Mouse (Mus musculus) liver, postnatal 0 days (tissue): ENCODE measurements around the gene Omt2a. TPM values are rescaled to one million over a fixed set of nuclear protein-coding genes. Genes with fewer than 3 reads are reported as not detected.

Experiments used
- ATAC-seq: fragments of 200-750 bp; cut with Nextera tagmentation; 2 replicates; pipeline ENCODE4 v1.8.0; 2017; ENCODE audit warnings: mild to moderate bottlenecking, moderate library complexity
- DNase-seq: peaks from one replicate; pipeline ENCODE4 v3.0.0-alpha.2; 2016
- H3K27ac ChIP-seq: fragments of 300-500 bp; sonication (generic); 2 replicates; pipeline ENCODE4 v1.5.1; 2014; ENCODE audit warnings: antibody characterized with exemption, moderate library complexity, mild to moderate bottlenecking, low read depth
- H3K27me3 ChIP-seq: fragments of 300-500 bp; sonication (generic); 2 replicates; pipeline ENCODE4 v1.6.1; 2014; ENCODE audit warnings: low read length, control low read depth, mixed read lengths; ENCODE audit not compliant: insufficient read depth
- H3K36me3 ChIP-seq: fragments of 300-500 bp; sonication (generic); replicated peaks from 2 replicates; pipeline ENCODE4 v1.6.1; 2014; ENCODE audit warnings: mild to moderate bottlenecking, control low read depth, low read length, moderate library complexity, mixed read lengths; ENCODE audit not compliant: insufficient read depth
- H3K4me1 ChIP-seq: fragments of 300-500 bp; sonication (generic); 2 replicates; pipeline ENCODE4 v1.6.1; 2014; ENCODE audit warnings: antibody characterized with exemption, mild to moderate bottlenecking, control low read depth; ENCODE audit not compliant: insufficient read depth
- H3K4me2 ChIP-seq: fragments of 300-500 bp; sonication (generic); 2 replicates; pipeline ENCODE4 v1.6.1; 2014; ENCODE audit warnings: low read depth, mild to moderate bottlenecking, low read length, moderate library complexity, mixed read lengths
- H3K4me3 ChIP-seq: fragments of 300-500 bp; sonication (generic); 2 replicates; pipeline ENCODE4 v1.5.1; 2014; ENCODE audit warnings: low read depth, low read length
- H3K9ac ChIP-seq: fragments of 300-500 bp; sonication (generic); replicated peaks from 2 replicates; pipeline ENCODE4 v1.6.1; 2014; ENCODE audit warnings: mild to moderate bottlenecking, moderate library complexity
- H3K9me3 ChIP-seq: fragments of 300-500 bp; sonication (generic); 2 replicates; pipeline ENCODE4 v1.6.1; 2016; ENCODE audit warnings: mild to moderate bottlenecking, control low read depth, low read length, mixed read lengths
- CTCF ChIP-seq: sonication (generic); IDR thresholded peaks from 2 replicates; pipeline ENCODE4 v1.5.1; 2016; ENCODE audit warnings: antibody characterized with exemption, low read depth
- EP300 ChIP-seq: IDR thresholded peaks from 2 replicates; pipeline ENCODE4 v1.6.1; 2016; ENCODE audit warnings: antibody characterized with exemption, low read depth, mild to moderate bottlenecking
- WGBS: fragments of 180-500 bp; shearing (Covaris S2); extraction: QIAGEN DNeasy Blood & Tissue Kit; methylation state at CpG from one replicate; pipeline ENCODE4 v1.1.7; 2014; ENCODE audit not compliant: insufficient replicate concordance; 5-methylcytosine and 5-hydroxymethylcytosine counted together
- polyA plus RNA-seq: library from polyadenylated mRNA; unstranded; fragments of >200 nt; fragmentation: Nextera tagmentation; extraction: Ambion mirVana; gene quantifications from 2 replicates; pipeline ENCODE4 v1.2.1, GENCODE M21; 2015

Omt2a gene
- polyA plus RNA-seq, result not detected in 2 replicates

- no peak for DNase-seq
- ATAC-seq, result no peak
- no peaks in the 10 kb centered on the region for H3K36me3 ChIP-seq
- no peak within 1 kb of the TSS for H3K4me2 ChIP-seq
- H3K27ac ChIP-seq, result no peak within 1 kb of the TSS
- WGBS, result 67% methylated on average over 2 of the region's 2 CpGs
- no peak within 1 kb of the TSS for H3K9ac ChIP-seq
- H3K9me3 ChIP-seq, result no peaks in the 10 kb centered on the region
- no peaks in the 10 kb centered on the region for H3K27me3 ChIP-seq
- no peak within 1 kb of the TSS for H3K4me3 ChIP-seq
- no peak for TF ChIP-seq CTCF
- TF ChIP-seq EP300, result no peak
- H3K4me1 ChIP-seq, result no peaks in the 10 kb centered on the region
Observed at GRCm38 (mm10) chr9:78314696-78315095, at the start of gene Omt2a. TSS of gene Omt2a (minus strand) at chr9:78314796.

GRCm38 (mm10) chr9:78363374-78363773 is 48.8 kb upstream of the Omt2a start:
- no peaks in the 10 kb centered on the region for H3K9me3 ChIP-seq
- no peaks in the 10 kb centered on the region for H3K36me3 ChIP-seq
- no peak overlapping the region for H3K4me3 ChIP-seq
- ATAC-seq (no peak), DNase-seq (no peak)
- no peak overlapping the region for H3K9ac ChIP-seq
- H3K4me1 ChIP-seq, result no peaks in the 10 kb centered on the region
- no peaks in the 10 kb centered on the region for H3K27me3 ChIP-seq
- 24% methylated on average over 6 of the region's 6 CpGs for WGBS
- no peak overlapping the region for H3K27ac ChIP-seq
- H3K4me2 ChIP-seq, result no peak overlapping the region
- no peak for TF ChIP-seq CTCF
- peak; percentile 31; the same call in 1 of the 2 replicates for TF ChIP-seq EP300

- WGBS, result 49% methylated on average over 2 of the region's 2 CpGs
- TF ChIP-seq CTCF, result no peak
- no peak for TF ChIP-seq EP300
- no peak for ATAC-seq
Observed at GRCm38 (mm10) chr9:78360484-78360872, 45.9 kb upstream of the Omt2a start.

GRCm38 (mm10) chr9:78359750-78360483 is 45.3 kb upstream of the Omt2a start:
- Histone ChIP-seq H3K4me3 (no peak overlapping the region), H3K4me2 (no peak overlapping the region), H3K27ac (no peak overlapping the region), H3K27me3 (no peaks in the 10 kb centered on the region), H3K4me1 (peaks cover 3% of the 10 kb centered on the region; the same call in 1 of the 2 replicates), H3K9me3 (no peaks in the 10 kb centered on the region), H3K9ac (no peak overlapping the region), H3K36me3 (no peaks in the 10 kb centered on the region)
- DNase-seq, result no peak
- no peak for ATAC-seq
- no peak for TF ChIP-seq EP300
- TF ChIP-seq CTCF, result no peak
- WGBS, result 71% methylated on average over 6 of the region's 6 CpGs

More at GRCm38 (mm10) chr9:78360484-78360872, 45.9 kb upstream of the Omt2a start:
- Histone ChIP-seq H3K36me3 (no peaks in the 10 kb centered on the region), H3K27me3 (no peaks in the 10 kb centered on the region), H3K9ac (no peak overlapping the region), H3K27ac (no peak overlapping the region), H3K4me2 (no peak overlapping the region), H3K4me3 (no peak overlapping the region), H3K9me3 (no peaks in the 10 kb centered on the region), H3K4me1 (no peaks in the 10 kb centered on the region)
- no peak for DNase-seq

- Histone ChIP-seq H3K27me3 (no peaks in the 10 kb centered on the region), H3K27ac (no peak overlapping the region), H3K4me3 (no peak overlapping the region), H3K4me2 (no peak overlapping the region), H3K4me1 (peaks cover 3% of the 10 kb centered on the region; the same call in 1 of the 2 replicates), H3K9ac (no peak overlapping the region), H3K36me3 (no peaks in the 10 kb centered on the region), H3K9me3 (no peaks in the 10 kb centered on the region)
- 15% methylated on average over 9 of the region's 9 CpGs for WGBS
- peak; percentile 85 for TF ChIP-seq CTCF
- no peak for TF ChIP-seq EP300
- peak; percentile 47; the same call in 1 of the 2 replicates for ATAC-seq
- DNase-seq, result peak; percentile 76
Observed at GRCm38 (mm10) chr9:78358053-78358452, 43.5 kb upstream of the Omt2a start.

- Histone ChIP-seq H3K9me3 (no peaks in the 10 kb centered on the region), H3K27me3 (no peaks in the 10 kb centered on the region), H3K4me3 (no peak within 1 kb of the TSS), H3K9ac (no peak within 1 kb of the TSS), H3K27ac (peak within 1 kb of the TSS; percentile 50), H3K36me3 (no peaks in the 10 kb centered on the region), H3K4me2 (no peak within 1 kb of the TSS), H3K4me1 (peaks cover 3% of the 10 kb centered on the region; the same call in 1 of the 2 replicates)
- DNase-seq (no peak), ATAC-seq (0 out of 2 replicates have a peak, but pooled peaks have one; percentile 10)
- WGBS, result 68% methylated on average over 8 of the region's 8 CpGs
- no peak for TF ChIP-seq EP300
- no peak for TF ChIP-seq CTCF
Observed at GRCm38 (mm10) chr9:78355611-78356010, 41.0 kb upstream of the Omt2a start, which contains the start of gene Gsta2. TSS of gene Gsta2 (minus strand) at chr9:78355788.
